Mouse (Mus musculus) liver, embryonic 11.5 days (tissue): Measurements from ENCODE around the gene Lamtor2. TPM values are rescaled to one million over a fixed set of nuclear protein-coding genes. Genes with fewer than 3 reads are reported as not detected.

ENCODE experiments used
- ATAC-seq: fragments of 200-750 bp; cut with Nextera tagmentation; replicated peaks from 2 replicates; pipeline ENCODE4 v1.8.0; 2017; ENCODE audit warnings: moderate number of reproducible peaks, mild to moderate bottlenecking, moderate TSS enrichment, moderate library complexity; ENCODE audit not compliant: low FRiP score
- DNase-seq: peaks from one replicate; pipeline ENCODE4 v3.0.0-alpha.2; 2017; ENCODE audit warnings: low spot score
- H3K27ac ChIP-seq: fragments of 300-500 bp; sonication (generic); 2 replicates; pipeline ENCODE4 v1.5.1; 2014; ENCODE audit warnings: mild to moderate bottlenecking, low read depth, low read length, control low read depth
- H3K27me3 ChIP-seq: fragments of 300-500 bp; sonication (generic); replicated peaks from 2 replicates; pipeline ENCODE4 v1.6.1; 2014; ENCODE audit warnings: low read length, mixed read lengths; ENCODE audit not compliant: control insufficient read depth, insufficient read depth
- H3K36me3 ChIP-seq: fragments of 300-500 bp; sonication (generic); 2 replicates; pipeline ENCODE4 v1.6.1; 2014; ENCODE audit warnings: mild to moderate bottlenecking, low read length, moderate library complexity, mixed read lengths; ENCODE audit not compliant: control insufficient read depth, insufficient read depth
- H3K4me1 ChIP-seq: fragments of 300-500 bp; sonication (generic); replicated peaks from 2 replicates; pipeline ENCODE4 v1.6.1; 2014; ENCODE audit warnings: low read length, mixed read lengths; ENCODE audit not compliant: control insufficient read depth, insufficient read depth
- H3K4me2 ChIP-seq: fragments of 300-500 bp; sonication (generic); 2 replicates; pipeline ENCODE4 v1.6.1; 2014; ENCODE audit warnings: mild to moderate bottlenecking, control low read depth, moderate library complexity
- H3K4me3 ChIP-seq: fragments of 300-500 bp; sonication (generic); 2 replicates; pipeline ENCODE4 v1.5.1; 2014; ENCODE audit warnings: low read depth, low read length, control low read depth
- H3K9ac ChIP-seq: fragments of 300-500 bp; sonication (generic); 2 replicates; pipeline ENCODE4 v1.6.1; 2014; ENCODE audit warnings: low read depth, low read length, control low read depth
- H3K9me3 ChIP-seq: fragments of 300-500 bp; sonication (generic); 2 replicates; pipeline ENCODE4 v1.6.1; 2016; ENCODE audit warnings: low read length, inconsistent platforms, mixed read lengths; ENCODE audit not compliant: control insufficient read depth
- WGBS: fragments of 180-500 bp; shearing (Covaris S2); extraction: QIAGEN DNeasy Blood & Tissue Kit; methylation state at CpG from one replicate; pipeline ENCODE4 v1.1.7; 2014; 5-methylcytosine and 5-hydroxymethylcytosine counted together
- polyA plus RNA-seq: library from polyadenylated mRNA; unstranded; fragments of >200 nt; fragmentation: Nextera tagmentation; extraction: Ambion mirVana; gene quantifications from 2 replicates; pipeline ENCODE4 v1.2.1, GENCODE M21; 2014

Lamtor2 gene
- polyA plus RNA-seq, 1 experiment from 2014 or later: 120 TPM

GRCm38 (mm10) chr3:88518411-88518810 is 34.5 kb downstream of the Lamtor2 start:
- no peaks in the 10 kb centered on the region for H3K9me3 ChIP-seq
- H3K27ac ChIP-seq: no peak overlapping the region
- H3K36me3 ChIP-seq: no peaks in the 10 kb centered on the region
- no peak for ATAC-seq
- DNase-seq: no peak
- 86% methylated on average over 4 of the region's 4 CpGs for WGBS
- H3K4me3 ChIP-seq: no peak overlapping the region
- peaks cover 11% of the 10 kb centered on the region for H3K4me1 ChIP-seq
- no peak overlapping the region for H3K9ac ChIP-seq
- no peak overlapping the region for H3K4me2 ChIP-seq
- no peaks in the 10 kb centered on the region for H3K27me3 ChIP-seq

- ATAC-seq (no peak), DNase-seq (no peak)
- Histone ChIP-seq H3K9ac (no peak overlapping the region), H3K27ac (no peak overlapping the region), H3K4me3 (no peak overlapping the region), H3K36me3 (no peaks in the 10 kb centered on the region), H3K4me1 (peaks cover 28% of the 10 kb centered on the region), H3K4me2 (no peak overlapping the region), H3K9me3 (no peaks in the 10 kb centered on the region), H3K27me3 (no peaks in the 10 kb centered on the region)
- 77% methylated on average over 2 of the region's 2 CpGs for WGBS
Measured at GRCm38 (mm10) chr3:88516407-88516806, 36.5 kb downstream of the Lamtor2 start.

GRCm38 (mm10) chr3:88515095-88515386 is 37.8 kb downstream of the Lamtor2 start:
- ATAC-seq (no peak), DNase-seq (no peak)
- H3K9me3 ChIP-seq: no peaks in the 10 kb centered on the region
- no peak overlapping the region for H3K9ac ChIP-seq
- no peak overlapping the region for H3K27ac ChIP-seq
- no peaks in the 10 kb centered on the region for H3K27me3 ChIP-seq
- H3K4me1 ChIP-seq: peaks cover 38% of the 10 kb centered on the region
- H3K4me2 ChIP-seq: no peak overlapping the region
- no peak overlapping the region for H3K4me3 ChIP-seq
- no peaks in the 10 kb centered on the region for H3K36me3 ChIP-seq
- 97% methylated on average over 2 of the region's 2 CpGs for WGBS

GRCm38 (mm10) chr3:88514231-88515094 is 38.4 kb downstream of the Lamtor2 start:
- no peak overlapping the region for H3K4me2 ChIP-seq
- H3K9ac ChIP-seq: no peak overlapping the region
- no peak overlapping the region for H3K4me3 ChIP-seq
- H3K27ac ChIP-seq: no peak overlapping the region
- no peaks in the 10 kb centered on the region for H3K36me3 ChIP-seq
- 72% methylated on average over 10 of the region's 10 CpGs for WGBS
- H3K4me1 ChIP-seq: peaks cover 39% of the 10 kb centered on the region
- H3K27me3 ChIP-seq: no peaks in the 10 kb centered on the region
- H3K9me3 ChIP-seq: no peaks in the 10 kb centered on the region
- DNase-seq (no peak), ATAC-seq (no peak)

GRCm38 (mm10) chr3:88513546-88514115 is 39.2 kb downstream of the Lamtor2 start:
- Histone ChIP-seq H3K27ac (no peak overlapping the region), H3K4me2 (peak overlapping the region; percentile 14; the same call in 1 of the 2 replicates), H3K9me3 (no peaks in the 10 kb centered on the region), H3K27me3 (no peaks in the 10 kb centered on the region), H3K36me3 (no peaks in the 10 kb centered on the region), H3K4me3 (no peak overlapping the region), H3K9ac (no peak overlapping the region; the same call in 1 of the 2 replicates), H3K4me1 (peaks cover 44% of the 10 kb centered on the region)
- ATAC-seq (no peak), DNase-seq (no peak)
- WGBS: 60% methylated on average over 7 of the region's 7 CpGs

- Histone ChIP-seq H3K36me3 (no peaks in the 10 kb centered on the region), H3K4me2 (peak overlapping the region; percentile 6; the same call in 1 of the 2 replicates), H3K4me1 (peaks cover 46% of the 10 kb centered on the region), H3K27ac (no peak overlapping the region), H3K9ac (no peak overlapping the region; the same call in 1 of the 2 replicates), H3K4me3 (no peak overlapping the region), H3K27me3 (no peaks in the 10 kb centered on the region), H3K9me3 (no peaks in the 10 kb centered on the region)
- WGBS: 38% methylated on average over 13 of the region's 15 CpGs
- DNase-seq (no peak), ATAC-seq (no peak)
Measured at GRCm38 (mm10) chr3:88512896-88513545, 39.9 kb downstream of the Lamtor2 start.

GRCm38 (mm10) chr3:88512141-88512895 is 40.6 kb downstream of the Lamtor2 start:
- H3K27ac ChIP-seq: no peak overlapping the region
- DNase-seq (no peak), ATAC-seq (no peak)
- peak overlapping the region; percentile 6; the same call in 1 of the 2 replicates for H3K4me2 ChIP-seq
- no peaks in the 10 kb centered on the region for H3K27me3 ChIP-seq
- 48% methylated on average over 6 of the region's 6 CpGs for WGBS
- H3K4me3 ChIP-seq: no peak overlapping the region
- H3K9me3 ChIP-seq: no peaks in the 10 kb centered on the region
- H3K36me3 ChIP-seq: no peaks in the 10 kb centered on the region
- no peak overlapping the region for H3K9ac ChIP-seq
- peaks cover 46% of the 10 kb centered on the region for H3K4me1 ChIP-seq

- H3K4me1 ChIP-seq: peaks cover 50% of the 10 kb centered on the region
- no peaks in the 10 kb centered on the region for H3K36me3 ChIP-seq
- H3K27ac ChIP-seq: no peak overlapping the region; the same call in 1 of the 2 replicates
- WGBS: 40% methylated on average over 4 of the region's 4 CpGs
- H3K9ac ChIP-seq: no peak overlapping the region
- H3K4me3 ChIP-seq: no peak overlapping the region
- H3K4me2 ChIP-seq: no peak overlapping the region
- H3K27me3 ChIP-seq: no peaks in the 10 kb centered on the region
- ATAC-seq (no peak), DNase-seq (no peak)
- no peaks in the 10 kb centered on the region for H3K9me3 ChIP-seq
Measured at GRCm38 (mm10) chr3:88511559-88511958, 41.3 kb downstream of the Lamtor2 start.
